Mouse (Mus musculus): ENCODE measurements around the gene Sorcs2.

Gene Sorcs2

DNA sequence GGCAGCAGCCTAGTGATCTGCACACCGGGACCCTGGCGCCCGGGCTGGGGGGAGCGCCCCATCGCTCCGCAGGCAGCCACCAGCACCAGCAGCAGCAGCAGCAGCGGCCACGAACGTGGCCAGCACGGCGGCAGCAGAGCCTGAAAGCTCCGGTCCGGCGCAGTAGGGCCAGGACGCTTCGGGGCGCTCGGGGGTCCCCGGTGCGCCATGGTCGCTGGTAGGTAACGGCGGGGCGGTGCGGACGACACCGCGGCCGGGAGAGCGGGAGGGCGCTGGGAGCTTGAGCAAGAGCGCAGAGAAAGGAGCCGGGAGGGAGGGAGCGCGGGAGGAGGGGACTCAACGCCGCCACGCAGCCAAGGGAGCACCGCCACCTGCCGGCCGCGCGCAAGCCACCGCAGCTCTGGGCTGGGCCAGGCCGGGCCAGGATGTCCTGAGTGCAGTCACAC is at the start of gene Sorcs2:
Gene Sorcs2, minus strand, starts transcription at position 303 of the 446 bp plus-strand sequence.
- DNase-seq (ENCODE audit: low spot score), result peak; percentile 76

DNA sequence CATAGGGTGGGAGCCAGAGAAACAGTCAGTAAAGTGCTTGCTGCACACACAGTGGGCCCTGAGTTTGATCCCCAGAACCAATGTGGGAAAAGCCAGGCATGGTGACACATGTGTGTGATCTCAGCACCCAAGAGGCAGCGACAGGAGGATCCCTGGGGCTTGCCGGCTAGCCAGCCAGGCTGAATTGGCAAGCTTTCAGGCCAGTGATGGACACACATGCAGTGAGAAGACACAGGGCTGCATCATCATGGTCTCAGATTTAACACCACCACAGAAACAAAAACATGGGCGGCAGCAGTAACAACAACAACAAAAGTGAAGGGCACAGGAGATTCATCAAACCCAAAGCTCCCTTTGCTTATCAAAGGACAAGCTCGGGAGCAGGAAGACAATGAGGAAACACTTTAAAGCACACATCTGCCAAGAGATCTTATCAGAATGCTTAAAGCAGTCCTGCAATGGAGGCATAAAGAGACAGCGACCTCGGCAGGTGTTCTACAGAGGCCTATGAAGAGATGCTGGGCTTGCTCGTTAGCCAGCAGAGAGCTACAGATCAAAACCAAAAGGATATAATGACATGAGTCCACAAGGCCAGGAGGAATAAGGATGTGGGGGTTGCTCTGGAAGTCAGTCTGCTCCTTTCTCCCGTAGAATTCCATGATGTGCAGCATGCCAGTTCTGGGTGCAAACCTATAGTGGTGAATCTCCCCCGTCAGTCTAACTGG is 48.4 kb upstream of the Sorcs2 start:
- DNase-seq (ENCODE audit: low spot score), result no peak

DNA sequence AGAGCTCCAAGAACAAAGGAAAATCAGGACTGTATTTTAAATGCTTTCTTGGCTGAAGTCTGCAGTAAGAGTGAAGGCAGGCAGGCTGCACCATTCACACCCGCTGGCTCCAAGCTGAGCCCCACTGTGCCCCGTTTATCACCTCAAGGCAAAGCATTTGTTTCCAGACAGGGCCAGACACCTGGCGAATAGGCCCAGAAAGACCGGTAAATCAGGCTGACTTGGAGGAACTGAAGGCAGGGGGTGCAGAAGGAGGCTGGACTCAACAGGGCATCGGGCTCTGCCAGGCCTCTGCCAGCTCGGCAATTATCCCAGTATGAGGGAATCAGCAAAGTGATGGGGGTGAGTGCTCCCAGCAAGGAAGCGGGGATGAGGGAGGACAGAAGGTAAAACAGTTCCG is 47.1 kb upstream of the Sorcs2 start:
- DNase-seq (ENCODE audit: low spot score), result no peak

DNA sequence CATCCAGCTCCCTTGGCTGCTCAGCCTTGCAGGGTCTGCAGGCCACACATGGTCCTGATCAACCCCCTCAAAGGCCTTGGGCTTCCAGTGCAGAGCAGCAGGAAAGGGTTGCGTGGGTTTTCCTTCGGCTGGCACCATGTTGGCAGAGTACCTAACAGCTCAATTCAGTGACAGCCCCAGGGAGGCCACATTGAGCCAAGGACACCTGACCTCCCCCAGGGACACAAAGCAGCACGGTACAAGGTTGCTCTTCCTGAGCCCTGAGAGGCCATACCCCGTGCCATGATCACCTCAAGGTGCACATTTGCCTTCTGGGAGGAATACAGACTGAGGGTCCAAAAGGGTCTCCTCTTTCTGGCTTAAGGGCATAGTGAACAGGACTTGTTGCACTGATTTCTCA is 46.7 kb upstream of the Sorcs2 start:
- no peak for DNase-seq (ENCODE audit: low spot score)

DNA sequence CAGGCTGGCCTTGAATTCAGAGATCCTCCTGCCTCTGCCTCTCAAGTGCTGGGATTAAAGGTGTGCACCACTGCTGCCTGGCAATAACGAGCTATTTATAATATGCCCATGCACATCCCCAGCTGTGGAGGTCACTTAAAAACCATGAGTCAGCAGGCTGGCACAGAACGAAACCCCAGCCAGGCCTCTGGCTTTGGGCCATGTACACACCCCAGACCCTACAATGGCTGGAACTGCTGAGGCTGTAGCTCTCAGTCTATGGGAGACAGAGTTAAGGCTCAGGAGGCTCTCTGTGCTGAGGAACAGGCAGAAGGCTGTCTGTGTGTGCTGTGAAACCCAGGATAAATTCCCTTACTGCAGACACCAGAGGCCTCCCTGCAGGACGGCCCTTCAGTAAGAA is 42.8 kb upstream of the Sorcs2 start:
- no peak for DNase-seq (ENCODE audit: low spot score)

DNA sequence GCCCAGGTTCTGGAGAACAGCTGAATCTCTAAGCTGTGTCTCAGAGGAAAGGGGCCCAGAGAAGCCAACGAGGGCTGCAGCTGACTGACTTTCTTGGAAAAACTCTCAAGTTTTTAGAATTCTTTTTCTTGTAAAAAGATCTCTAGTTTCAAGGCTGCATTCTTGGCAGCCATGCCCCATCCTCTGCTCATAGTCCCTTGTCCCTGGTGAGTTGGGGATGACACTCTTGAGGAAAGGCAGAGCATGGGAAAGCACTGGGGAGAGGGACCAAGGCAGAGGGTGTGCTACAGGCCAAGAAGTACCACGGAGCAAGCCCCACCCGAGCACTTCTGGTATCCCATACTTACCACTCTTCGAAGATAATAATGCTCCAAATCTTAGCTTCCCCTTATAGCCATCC is 38.9 kb upstream of the Sorcs2 start:
- DNase-seq (ENCODE audit: low spot score), result no peak

DNA sequence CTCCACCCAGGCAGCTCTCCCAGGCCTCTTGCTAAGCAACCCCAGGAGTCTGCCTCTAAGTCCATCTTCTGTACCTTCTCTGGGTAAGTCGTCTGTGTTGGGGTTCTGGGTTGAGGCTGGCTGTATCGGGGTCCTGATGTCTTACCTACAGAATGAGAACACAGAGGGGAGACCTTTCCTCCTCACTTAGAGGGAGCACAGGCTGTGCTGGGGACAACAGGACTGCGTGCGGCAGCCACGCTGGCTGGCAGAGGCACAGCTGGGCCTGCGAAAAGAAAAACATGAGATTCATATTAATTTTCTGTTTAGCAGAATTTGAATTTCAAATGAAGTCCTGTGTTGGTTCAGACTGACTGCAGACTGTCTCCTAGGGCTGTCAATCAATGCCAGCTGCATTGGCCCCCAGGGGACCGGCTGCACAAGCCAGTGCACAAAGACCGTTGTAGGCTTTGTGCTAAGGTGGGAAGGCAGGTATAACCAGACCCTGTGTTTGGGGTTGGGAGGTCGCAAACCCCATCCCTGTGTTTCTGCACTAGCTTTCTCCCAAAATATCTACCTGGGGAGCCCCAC is 36.5 kb upstream of the Sorcs2 start:
- DNase-seq (ENCODE audit: low spot score), result no peak

DNA sequence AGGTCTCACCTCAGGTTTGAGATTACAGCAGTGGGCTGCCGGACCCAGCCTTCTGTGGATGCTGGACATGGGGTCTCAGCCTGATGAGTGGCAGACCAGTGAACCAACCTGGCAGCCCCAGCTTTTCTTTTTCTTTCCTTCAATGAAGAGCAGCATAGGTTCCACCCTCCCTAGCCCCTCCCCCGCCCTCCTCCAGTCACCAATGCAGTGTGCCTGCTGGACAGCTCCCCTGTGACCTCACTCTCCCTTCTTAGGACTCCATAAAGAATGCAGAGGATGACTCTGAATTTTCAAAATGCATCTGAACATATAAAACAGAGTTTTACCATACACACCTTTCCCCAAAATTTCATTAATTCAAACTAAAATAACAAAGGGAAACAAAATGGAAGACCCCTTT is 33.8 kb upstream of the Sorcs2 start:
- no peak for DNase-seq (ENCODE audit: low spot score)

DNA sequence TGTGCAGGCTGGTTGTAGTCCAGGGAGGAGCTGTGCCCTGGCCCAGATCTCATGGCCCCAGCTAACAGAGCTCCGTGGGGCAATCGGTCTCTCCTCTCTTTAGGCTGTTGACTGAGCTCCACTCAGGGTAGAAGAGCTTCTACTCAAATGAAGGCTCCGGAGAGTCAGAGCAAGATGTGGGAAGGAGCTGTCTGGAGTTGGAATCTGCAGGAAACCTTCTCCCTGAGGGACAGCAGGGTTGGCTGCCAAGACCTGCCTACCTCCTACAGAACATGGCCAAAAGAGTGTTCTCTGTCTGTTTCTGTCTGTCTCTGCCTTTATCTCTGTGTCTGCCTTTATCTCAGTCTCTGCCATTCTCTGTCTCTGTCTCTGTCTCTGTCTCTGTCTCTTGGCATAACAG is 31.6 kb upstream of the Sorcs2 start:
- DNase-seq (ENCODE audit: low spot score), result no peak

DNA sequence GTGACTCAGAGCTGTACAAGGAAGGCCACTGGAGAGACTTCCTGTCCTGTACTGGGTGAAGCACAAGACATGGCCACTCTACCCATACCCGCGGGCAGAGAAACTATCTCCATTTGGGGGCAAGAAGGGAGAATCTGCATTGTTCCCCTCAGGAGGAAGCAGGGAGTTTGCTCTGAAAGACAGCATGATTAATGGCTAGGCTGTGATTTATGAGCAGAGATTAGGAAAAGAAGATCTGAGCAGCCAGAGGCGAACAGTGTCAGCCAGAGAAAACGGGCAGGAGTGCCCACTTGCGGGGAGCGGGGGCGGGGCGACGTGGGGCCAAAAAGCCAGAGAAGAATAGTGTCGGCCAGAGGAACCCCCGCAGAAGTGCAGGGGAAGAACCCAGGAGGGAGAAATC is 29.9 kb upstream of the Sorcs2 start:
- no peak for DNase-seq (ENCODE audit: low spot score)

DNA sequence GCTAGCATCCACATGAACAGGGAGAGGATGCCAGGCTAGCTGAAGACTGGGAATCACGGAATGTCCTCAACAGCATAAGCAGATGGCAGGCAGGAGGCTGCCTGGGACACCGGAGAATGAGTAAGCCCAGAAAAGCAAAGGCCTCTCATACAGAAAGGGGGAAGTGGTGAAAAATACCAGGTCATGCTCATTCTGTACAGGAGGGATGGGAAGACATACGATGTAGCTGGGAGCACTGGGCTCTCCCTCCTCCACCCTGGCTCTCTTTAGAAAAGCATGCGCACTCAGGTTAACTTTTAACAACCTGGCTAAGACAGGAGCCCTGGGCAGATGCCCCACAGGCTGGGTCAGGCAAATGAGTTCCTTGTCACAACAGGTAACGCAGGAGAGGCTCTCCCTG is 28.5 kb upstream of the Sorcs2 start:
- peak; percentile 37 for DNase-seq (ENCODE audit: low spot score)

DNA sequence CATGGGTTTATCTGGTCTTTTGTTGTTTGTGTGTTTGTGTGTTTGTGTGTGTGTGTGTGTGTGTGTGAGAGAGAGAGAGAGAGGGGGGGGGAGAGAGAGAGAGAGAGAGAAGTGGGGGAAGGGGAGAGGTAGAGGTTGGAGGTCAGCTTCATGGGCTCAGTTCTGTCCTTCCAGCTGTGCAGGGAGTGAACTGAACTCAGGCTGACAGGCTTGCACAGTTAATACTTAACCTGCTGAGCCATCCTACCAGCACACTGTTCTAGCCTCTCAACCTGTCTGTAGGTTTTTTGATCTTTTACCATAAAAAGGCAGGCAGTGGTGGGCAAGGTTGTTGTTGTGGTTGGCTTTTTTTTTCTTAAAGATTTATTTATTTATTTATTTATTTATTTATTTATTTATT is 26.7 kb upstream of the Sorcs2 start:
- DNase-seq (ENCODE audit: low spot score), result no peak

DNA sequence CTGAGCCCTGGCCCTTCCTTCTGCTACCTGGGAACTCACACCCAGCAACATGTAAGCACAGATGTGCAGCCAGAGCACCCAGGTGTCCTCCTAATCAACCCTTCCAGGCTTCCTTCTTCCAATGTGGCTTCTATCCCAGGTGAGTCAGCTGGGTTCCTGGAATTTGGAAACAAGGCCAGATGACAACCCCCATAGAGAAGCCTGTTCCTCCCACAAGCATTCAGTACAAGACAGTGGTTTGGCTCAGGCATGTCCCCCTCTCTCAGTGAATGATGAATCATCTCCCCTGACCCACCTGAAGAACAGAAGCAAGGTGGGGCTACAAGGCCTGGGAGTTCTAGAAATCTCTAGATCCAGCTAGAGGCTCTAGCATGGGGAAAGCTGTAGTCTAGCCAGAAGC is 24.8 kb upstream of the Sorcs2 start:
- no peak for DNase-seq (ENCODE audit: low spot score)

DNA sequence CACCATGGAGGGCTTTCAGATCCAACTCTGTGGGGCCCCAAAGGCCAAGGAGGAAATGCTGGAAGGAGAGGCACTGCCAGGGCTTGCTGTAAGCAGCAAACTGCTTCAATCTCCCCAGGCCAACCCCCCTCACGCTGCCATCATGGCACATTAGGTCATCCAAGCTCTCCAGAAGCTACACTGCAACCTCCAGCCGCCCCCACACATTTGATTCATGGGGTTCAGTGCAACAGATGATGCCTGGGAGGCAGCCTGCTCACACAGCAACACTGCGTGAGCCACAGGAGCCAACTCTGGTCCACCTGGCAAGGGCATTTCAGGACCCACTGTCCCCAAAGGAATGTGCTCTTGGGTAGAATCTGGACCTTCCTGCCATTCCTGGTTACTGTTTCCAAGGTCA is 21.9 kb upstream of the Sorcs2 start:
- no peak for DNase-seq (ENCODE audit: low spot score)

DNA sequence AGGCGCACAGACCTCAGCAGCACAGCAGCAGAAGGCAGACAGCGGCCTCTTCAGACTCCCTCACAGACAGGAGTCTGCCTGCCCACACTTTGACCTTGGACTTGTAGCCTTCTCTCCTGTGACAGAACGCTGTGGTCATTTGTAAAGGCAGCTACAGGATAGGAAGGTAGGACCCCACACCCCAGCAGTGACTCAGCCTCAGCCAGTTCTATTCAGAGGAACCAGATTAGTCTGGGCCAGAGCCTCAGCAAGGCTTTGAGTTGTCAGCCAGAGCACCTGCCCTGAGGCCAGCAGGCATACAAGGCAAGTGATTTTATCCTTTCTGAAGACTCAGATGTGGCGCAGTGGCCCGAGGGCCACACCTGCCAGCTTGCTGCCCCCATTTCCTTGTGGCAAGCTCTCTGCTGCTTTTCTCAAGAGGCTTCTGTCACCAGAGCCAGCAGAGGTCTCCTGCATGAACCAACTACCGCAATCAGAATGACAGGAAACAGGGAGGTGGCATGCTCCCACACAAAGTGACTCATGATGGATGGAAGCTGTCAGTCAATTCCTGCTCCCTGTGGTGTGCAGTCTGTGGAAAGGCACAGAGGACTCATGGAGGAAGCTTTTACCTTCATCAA is 16.9 kb upstream of the Sorcs2 start:
- no peak for DNase-seq (ENCODE audit: low spot score)

DNA sequence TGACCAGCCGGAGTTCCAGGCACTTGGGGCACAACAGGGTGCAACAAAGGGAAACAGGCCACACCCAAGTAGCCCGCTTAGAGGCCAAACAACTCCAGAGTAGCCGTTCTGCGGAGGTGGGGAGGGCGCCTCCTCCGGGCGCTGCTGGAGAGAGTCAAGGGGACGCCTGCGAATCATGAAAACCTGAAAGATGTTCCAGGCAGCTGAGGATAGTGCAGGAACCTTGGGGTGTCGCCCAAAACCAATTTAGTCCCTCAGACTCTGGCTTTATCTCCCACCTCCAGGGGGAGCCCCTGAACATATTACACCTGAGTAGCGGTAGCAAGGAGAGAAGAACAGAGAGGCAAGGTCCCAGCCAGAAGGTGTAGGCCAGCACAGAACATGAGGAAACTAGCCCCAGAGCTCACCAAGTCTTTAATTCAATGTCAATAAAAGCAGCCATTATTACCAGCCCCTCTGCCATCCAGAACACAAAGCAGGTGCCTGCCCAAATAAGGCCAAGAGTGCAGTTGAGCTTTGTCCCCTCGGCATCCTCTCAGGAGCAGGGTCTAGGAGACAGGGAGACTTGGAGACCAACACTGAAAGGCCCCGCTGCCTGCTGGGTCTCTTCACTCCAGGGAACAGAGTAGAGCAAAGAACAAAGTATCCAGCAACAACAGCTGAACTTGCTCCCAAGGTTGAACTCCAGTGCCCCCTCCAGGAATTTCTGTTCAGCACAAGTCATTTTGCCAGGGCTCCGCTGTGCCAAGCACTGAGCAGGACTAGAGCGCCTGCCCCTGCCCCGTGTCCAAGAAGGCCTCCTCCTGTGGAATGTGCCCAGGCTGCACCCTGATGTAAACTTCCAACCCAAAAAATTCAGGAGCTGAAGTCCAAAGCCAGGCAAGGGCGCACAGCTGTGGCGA is 775 bp upstream of the Sorcs2 start:
- peak; percentile 26 for DNase-seq (ENCODE audit: low spot score)

DNA sequence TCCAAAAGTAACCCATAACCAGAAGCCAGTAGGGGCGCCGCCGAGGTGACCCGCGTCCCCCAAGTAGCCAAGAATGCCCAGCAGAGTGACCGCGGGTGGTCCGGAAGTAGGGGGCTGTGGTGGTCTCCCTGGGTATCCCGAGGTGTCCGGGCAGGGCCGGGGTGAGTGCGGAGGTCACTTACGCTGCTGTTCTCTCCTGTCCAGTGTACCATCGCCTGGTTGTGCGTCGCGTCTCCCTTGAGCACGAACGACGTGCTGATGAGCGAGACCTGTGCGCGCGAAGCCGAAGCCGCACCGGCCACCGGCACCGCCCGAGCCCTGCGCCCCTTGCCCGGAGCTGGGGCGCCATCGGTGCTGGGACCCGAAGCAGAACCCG is 567 bp downstream of the Sorcs2 start:
- DNase-seq (ENCODE audit: low spot score), result no peak

DNA sequence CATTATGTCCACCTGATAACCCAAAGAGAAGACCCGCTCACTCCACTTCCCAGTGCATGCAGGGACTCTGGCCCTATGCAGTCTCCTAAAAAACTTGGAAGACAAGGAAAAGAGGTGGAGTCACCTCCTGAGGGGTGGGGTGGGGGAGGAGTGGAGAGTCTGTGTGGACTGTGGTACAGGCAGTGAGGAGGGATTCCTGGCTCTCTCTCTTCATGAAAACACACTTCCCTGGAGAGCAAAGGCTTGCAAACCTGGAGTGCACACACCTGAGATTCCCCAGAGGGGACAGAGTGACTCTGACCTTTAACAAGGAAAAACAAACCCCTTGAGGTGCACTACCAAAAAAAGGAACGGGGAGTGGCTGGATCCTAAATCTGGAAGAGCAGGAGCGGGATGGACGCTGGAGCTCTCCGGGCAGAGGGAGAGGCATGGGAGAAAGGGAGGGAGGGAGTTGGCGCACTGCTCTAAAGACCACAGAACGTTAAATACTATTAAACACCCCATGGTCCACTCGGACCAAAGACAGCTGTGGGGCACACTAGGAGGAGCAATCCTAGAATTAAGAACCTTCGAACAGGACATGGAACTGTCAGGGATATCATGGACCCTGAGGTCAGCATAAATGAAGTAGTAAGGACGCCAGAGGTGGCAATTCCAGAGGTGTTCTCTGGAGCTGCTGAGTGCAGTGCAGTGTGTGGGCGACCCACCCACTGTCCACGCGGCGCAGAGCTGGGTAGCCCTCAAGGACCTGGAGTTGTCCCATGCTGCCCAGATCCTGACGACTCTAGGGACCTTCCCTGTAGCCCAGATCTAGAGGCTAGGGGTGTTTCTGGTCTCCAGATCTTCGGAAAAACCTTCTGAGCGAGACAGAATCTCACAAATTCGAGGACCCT is 1.2 kb downstream of the Sorcs2 start:
- DNase-seq (ENCODE audit: low spot score), result no peak

DNA sequence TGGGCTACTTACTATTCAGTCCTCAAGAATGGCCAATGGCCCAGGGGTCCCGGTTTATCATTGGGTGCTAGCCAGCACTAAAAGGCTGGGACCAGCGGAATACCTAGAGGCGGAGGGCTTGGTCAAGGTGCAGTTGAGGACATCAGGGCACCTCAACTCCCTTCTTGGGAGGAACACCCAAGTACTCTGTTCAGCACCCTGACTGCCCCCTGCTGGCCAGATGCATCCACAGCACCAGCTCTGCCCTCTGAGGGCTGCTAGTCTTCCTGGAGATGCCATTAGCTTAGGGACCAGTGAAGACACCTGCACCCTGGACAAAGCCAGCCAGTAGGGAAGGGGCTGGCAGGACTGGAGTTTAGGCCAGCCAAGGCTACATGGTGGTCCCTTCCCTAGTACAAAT is 1.9 kb downstream of the Sorcs2 start:
- peak; percentile 73 for DNase-seq (ENCODE audit: low spot score)

DNA sequence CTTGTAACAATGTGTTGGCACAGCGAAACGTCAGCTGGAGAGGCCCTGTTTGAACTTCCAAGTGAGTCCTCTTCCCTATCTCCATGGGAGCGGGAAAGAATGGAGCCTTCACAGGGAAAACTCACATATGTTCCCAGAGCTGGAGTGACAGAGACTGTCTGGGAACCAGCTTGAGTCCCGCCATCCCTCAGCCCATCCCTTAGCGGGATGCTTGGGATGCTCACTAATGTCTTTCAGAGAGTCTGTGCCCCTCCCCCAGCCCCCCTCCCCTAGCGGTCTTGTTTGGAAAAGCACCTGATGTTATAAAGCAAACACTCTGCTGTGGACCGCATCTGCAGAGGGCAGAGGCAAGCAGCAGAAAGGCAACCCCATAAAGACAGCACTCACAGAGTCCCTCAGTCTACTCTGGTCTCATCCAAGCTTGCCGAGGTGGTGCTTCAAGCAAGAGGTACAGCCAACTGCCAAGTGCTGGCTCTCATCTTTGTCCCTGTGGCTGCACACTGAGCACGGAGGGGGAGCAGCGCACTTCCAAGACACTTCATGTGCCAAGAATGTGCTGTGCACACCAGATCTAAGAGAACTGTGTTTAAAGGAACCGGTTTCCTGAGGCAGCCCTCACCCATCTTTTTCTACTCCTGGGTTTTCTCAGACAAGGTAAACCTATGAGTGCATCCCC is 3.0 kb downstream of the Sorcs2 start:
- no peak for DNase-seq (ENCODE audit: low spot score)

DNA sequence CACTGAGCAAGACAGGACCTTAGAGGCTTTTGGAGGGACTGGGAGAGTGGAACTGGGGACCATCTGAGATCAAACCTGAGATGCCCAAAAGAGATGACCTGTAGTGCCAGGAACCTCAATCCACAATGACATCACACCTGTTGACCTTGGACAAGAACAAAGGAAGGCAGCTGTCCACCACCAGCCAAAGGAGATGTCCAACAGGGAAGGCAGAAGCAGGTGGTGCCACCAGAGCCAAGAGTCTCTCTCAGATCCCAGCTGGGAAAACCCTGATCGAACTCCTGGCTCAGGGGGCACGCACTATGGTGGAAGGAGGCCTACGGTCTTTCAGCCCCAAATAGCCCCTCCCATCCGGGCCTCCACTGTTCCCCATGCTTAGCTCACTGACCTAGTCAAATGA is 6.2 kb downstream of the Sorcs2 start:
- no peak for DNase-seq (ENCODE audit: low spot score)

Measured in left cerebral cortex, adult 11 months (tissue).